Mouse (Mus musculus) left cerebral cortex, adult 9 months (tissue): ENCODE results near the gene Adam34.
"Not testable (repeated sequence)": the region's sequence is repeated elsewhere in the genome, so short reads cannot be mapped to it uniquely, and the experiment has no call there.

ENCODE experiments used
- DNase-seq, 2 experiments: peaks; one replicate each; pipeline ENCODE4 v3.0.0; 2022; ENCODE audit warnings: low spot score in 2 of 2

Adam34 gene

GRCm38 (mm10) chr8:43709949-43710348, at the start of gene Adam34:
TSS of gene Adam34 (minus strand) at chr8:43710049.
- DNase-seq = no peak

- no peak for DNase-seq
These were observed 82.7 kb downstream of the Adam34 start, which contains the start of gene Gm5346 for GRCm38 (mm10) chr8:43627176-43627575. TSS of gene Gm5346 (minus strand) at chr8:43627276.

GRCm38 (mm10) chr8:43616046-43616445, 93.8 kb downstream of the Adam34 start:
- no peak for DNase-seq

GRCm38 (mm10) chr8:43603657-43604056, 106.2 kb downstream of the Adam34 start:
- not testable (repeated sequence) for DNase-seq

GRCm38 (mm10) chr8:43603166-43603565, 106.7 kb downstream of the Adam34 start:
- DNase-seq = not testable (repeated sequence)
